ENCODE assay signal across 8 mouse cellular contexts in the genomic region with DNA sequence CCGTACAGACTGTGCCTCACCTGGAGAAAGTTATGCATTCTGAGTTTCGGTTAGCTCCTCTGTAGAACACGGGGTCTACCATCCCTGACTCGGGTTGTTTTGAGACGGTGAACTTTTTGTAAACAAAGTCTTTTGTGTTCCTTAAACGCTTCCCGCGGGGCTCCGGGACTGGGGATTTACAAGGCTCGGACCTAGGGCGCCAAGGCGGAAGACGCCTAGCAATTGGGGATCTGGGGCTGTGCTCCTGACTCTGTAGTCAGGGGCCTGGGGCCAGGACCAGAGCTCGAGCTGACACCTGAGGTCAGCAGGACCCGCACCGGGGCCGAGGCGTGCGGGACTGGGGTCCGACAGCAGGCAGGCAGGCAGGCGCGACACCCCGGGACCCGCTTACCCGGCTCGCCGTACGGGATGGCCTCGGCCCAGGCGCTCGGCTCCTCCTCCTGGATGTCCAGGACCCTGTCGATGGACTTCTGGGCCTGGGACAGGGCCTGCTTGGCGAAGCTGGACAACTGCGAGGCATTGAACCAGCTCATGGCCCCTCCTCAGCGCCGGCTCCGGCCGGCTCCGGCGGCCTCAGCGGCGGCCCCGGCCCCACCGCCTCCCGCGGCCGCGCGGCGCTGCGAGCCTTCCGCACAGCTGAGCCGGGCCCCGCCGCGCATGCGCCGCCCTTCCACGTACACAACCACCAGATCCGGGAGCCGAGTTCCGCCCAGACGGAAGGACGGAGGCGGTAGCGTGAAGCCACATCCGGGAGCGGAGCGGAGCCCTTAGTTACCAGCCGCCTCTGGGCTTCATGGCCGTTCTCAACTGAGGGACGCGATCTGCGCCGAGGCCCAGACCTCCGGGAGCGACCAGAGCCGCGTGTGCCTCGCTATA. TPM values are rescaled to one million over a fixed set of nuclear protein-coding genes. Genes with fewer than 3 reads are reported as not detected.
DNase-seq lines count a peak whose midpoint lies in the region; ATAC-seq lines count a peak whose summit lies in the region.

A gene (minus strand): TSS at position 632 of the 876 bp plus-strand sequence.

- DNase-seq in adipocyte (ENCODE audit: low spot score): peak; percentile 98
- DNase-seq in embryo, embryonic 10 days (ENCODE audit: low spot score): peak; percentile 98
- DNase-seq in gastrocnemius, postnatal 14 days: peak; percentile 95
- peak; percentile 92 to 98 for DNase-seq in left cerebral cortex, postnatal 10 days (ENCODE audit: extremely low spot score in 1 of 2, low spot score in 2 of 2)
- peak; percentile 96 for DNase-seq in right cerebral cortex, postnatal 25 days
- DNase-seq in urinary bladder, postnatal 4 days (ENCODE audit: low spot score in 2 of 2): peak; percentile 91 to 93

- ATAC-seq in inflammation-experienced regulatory T-cells, adult 6 months: peak; percentile 94
- peak; percentile 97 for ATAC-seq in megakaryocyte-erythroid progenitor cell, adult 5-6 weeks (replicated peaks; ENCODE audit: low FRiP score, low TSS enrichment, poor library complexity, severe bottlenecking)

- intact Hi-C loops in gastrocnemius, postnatal 14 days (cut with DNase I; ENCODE audit: low total_unique reads): no loop called here
- intact Hi-C loops in left cerebral cortex, postnatal 10 days (cut with DNase I): no loop called here

RNA-seq across cellular contexts. Expression of the gene that starts here (rescaled TPM):
- 10 to 100 TPM; 24.8 to 26.3 TPM for total RNA-seq in gastrocnemius, postnatal 14 days (2021)
- polyA plus RNA-seq in inflammation-experienced regulatory T-cells, adult 6 months (2017; shearing (Covaris generic)): 10 to 100 TPM; 44.3 to 55.2 (median 54.8) TPM
- total RNA-seq in left cerebral cortex, postnatal 10 days (2021): 10 to 100 TPM; 52.1 to 53.4 TPM
- total RNA-seq in megakaryocyte-erythroid progenitor cell, adult 5-6 weeks (2014; fragmentation: Nextera tagmentation): 19.1 and 29.5 TPM in 2 replicates
- 85.9 and 109 TPM in 2 replicates for total RNA-seq in megakaryocyte-erythroid progenitor cell, adult 5-6 weeks (2017)

Comparison
In these comparisons a context has a peak if more than half of its experiments do, and no peak if none do; other contexts are left out.
1. Peak in every context shown above with its lines: DNase-seq and ATAC-seq.